Mouse (Mus musculus) layer of hippocampus, postnatal 14 days (tissue): ENCODE data around the gene Gm21028. TPM values are rescaled to one million over a fixed set of nuclear protein-coding genes. Genes with fewer than 3 reads are reported as not detected.
"Not testable (repeated sequence)": the region's sequence is repeated elsewhere in the genome, so short reads cannot be mapped to it uniquely, and the experiment has no call there.

Experiments
- DNase-seq, 2 experiments: peaks; one replicate each; pipeline ENCODE4 v3.0.0; 2021 to 2022; ENCODE audit warnings: low spot score in 2 of 2, mixed read lengths in 1 of 2
- long read RNA-seq, 2 experiments: library from polyadenylated mRNA; stranded (forward); transcript quantifications; one replicate each; pipeline ENCODE4 v2.0.0; 2021
- microRNA-seq, 2 experiments: library from miRNA; unstranded; fragments of <30 nt; microRNA quantifications; one replicate each; pipeline ENCODE4 v1.2.0; 2021
- total RNA-seq, 2 experiments: library from RNA; stranded (reverse); gene quantifications; 2 replicates each; pipeline ENCODE4 v1.2.3; 2021

Gm21028 gene
- total RNA-seq: not detected
- long read RNA-seq, experiment 1: 0 reads
- long read RNA-seq, experiment 2: 0 reads

GRCm38 (mm10) chr7:42578488-42578887, at the start of gene Gm21028:
Gene Gm21028, minus strand, starts transcription at chr7:42578588.
- no peak for DNase-seq

GRCm38 (mm10) chr7:42595666-42596065, 17.3 kb upstream of the Gm21028 start:
- not testable (repeated sequence) for DNase-seq

GRCm38 (mm10) chr7:42592413-42592812, 14.0 kb upstream of the Gm21028 start, which contains the start of gene Zfp977:
Gene Zfp977, minus strand, starts transcription at chr7:42592547.
- DNase-seq: not testable (repeated sequence)

GRCm38 (mm10) chr7:42591311-42591710, 12.9 kb upstream of the Gm21028 start:
- not testable (repeated sequence) for DNase-seq

GRCm38 (mm10) chr7:42551766-42552165, 26.6 kb downstream of the Gm21028 start:
- no peak for DNase-seq

Small RNAs within 50 kb of the gene (microRNA-seq; reads per million reads assigned to microRNA genes)
- 0 reads per million in 2 experiments for gene Gm24938

Other genes with a start within 250 kb of the Gm21028 start
- not detected for gene 4933421I07Rik, start 130.5 kb downstream of the Gm21028 start, total RNA-seq
- gene Zfp141, start 72.8 kb downstream of the Gm21028 start, total RNA-seq: 10 to 100 TPM; 20.1 to 21.9 TPM
- gene Zfp977, start 14.0 kb upstream of the Gm21028 start, total RNA-seq: 1 to 10 TPM; 3.6 TPM
- gene Zfp976, start 64.0 kb upstream of the Gm21028 start, total RNA-seq: 1 to 10 TPM; 4.9 to 5.1 TPM
- 1 to 10 TPM; 5.9 to 7.3 TPM for gene Zfp975, start 114.2 kb upstream of the Gm21028 start, total RNA-seq
- not detected for gene Gm17067, start 148.4 kb upstream of the Gm21028 start, total RNA-seq
- not detected for gene Vmn2r62, start 214.9 kb upstream of the Gm21028 start, total RNA-seq